Mouse (Mus musculus) embryo, embryonic 10.5 days (tissue): ENCODE results near the gene Platr17.
"Not testable (repeated sequence)": the region's sequence is repeated elsewhere in the genome, so short reads cannot be mapped to it uniquely, and the experiment has no call there.

Experiments
- DNase-seq: peaks from one replicate; pipeline ENCODE4 v3.0.0-alpha.2; 2015; ENCODE audit warnings: low spot score

Platr17 gene

DNA sequence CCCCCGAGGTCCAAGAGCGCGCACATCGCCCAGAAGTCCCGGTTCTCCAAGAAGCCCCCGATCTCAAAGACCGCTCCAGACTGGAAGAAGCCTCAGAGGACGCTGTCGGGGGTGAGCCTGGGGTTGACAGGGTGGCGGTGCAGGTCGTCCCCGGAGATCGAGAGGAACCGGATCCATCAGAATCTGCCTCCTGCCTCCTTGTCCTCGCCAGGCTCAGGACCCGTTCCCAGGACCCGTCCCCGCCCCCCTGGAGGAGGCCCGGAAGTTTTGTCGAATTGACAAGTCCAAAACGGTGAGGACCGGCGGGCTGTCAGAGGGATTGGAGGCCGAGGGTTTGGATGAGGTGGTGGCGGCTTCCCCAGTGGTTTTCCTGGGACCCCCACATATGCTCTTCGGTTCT, 36.0 kb downstream of the Platr17 start:
- no peak for DNase-seq

DNA sequence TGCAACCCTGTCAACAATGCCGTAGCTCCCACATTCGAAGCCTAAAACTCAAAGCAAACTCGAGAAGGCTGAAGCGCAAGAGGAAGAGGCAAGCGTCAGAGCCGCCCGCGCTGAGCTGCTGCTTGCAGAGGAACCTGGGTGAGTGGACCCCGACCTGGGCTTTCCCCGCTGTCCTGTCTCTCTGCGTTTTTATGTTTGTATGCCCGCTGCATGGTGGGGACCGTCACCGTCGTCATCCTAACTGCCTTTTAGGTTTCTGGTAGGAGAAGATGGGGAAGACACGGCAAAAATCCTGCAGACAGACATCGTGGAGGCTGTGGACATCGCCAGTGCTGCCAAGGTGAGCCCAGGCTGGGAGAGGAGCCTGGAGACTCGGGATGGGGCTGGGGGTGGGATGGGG, 36.4 kb downstream of the Platr17 start:
- DNase-seq: no peak

DNA sequence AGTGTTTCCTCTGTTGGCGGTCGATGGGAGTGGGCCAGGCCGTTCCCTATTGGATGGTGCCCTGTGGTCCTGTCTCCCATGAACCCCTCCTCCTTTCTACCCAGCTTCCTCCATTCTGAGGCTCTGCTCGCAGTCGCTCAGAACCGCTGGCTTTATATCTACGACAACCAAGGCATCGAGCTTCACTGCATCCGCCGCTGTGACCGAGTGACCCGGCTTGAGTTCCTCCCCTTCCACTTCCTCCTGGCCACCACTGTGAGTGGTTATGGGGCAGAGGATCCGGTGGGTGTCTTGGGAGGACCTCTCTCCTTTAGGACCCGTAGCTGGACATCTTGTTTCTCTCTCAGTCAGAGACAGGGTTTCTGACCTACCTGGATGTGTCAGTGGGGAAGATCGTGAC, 38.5 kb downstream of the Platr17 start:
- DNase-seq: no peak

DNA sequence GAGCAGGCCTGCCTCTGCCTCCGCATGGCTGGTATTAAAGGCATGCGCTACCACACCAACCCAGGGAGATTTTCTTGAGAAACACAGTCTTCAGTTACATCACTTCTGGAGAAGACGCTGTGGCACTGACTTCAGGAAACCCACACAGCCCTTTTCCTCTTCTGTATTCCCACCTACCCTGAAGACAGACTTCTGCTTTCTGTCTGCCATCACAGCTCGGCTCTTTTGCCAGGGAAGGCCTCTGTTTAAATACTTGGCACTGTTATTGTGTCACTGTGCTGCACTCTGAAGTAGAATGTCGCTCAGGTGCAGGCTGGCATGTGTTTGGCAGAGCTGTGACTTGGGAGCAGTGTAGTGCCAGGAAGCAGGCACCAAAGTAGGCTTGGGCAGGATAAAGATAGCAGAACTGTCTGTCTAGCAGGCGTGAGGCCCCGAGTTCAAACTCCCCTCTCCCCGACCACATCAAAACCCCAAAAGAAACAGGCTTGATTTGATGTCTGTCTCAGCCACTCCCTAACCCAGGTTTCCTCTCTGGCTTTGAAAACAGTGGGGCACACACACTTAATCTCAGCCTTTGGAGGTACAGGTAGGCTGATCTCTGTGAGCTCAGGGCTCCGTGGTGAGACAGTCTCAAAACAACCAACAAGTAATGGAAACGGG, 42.6 kb downstream of the Platr17 start:
- no peak for DNase-seq

DNA sequence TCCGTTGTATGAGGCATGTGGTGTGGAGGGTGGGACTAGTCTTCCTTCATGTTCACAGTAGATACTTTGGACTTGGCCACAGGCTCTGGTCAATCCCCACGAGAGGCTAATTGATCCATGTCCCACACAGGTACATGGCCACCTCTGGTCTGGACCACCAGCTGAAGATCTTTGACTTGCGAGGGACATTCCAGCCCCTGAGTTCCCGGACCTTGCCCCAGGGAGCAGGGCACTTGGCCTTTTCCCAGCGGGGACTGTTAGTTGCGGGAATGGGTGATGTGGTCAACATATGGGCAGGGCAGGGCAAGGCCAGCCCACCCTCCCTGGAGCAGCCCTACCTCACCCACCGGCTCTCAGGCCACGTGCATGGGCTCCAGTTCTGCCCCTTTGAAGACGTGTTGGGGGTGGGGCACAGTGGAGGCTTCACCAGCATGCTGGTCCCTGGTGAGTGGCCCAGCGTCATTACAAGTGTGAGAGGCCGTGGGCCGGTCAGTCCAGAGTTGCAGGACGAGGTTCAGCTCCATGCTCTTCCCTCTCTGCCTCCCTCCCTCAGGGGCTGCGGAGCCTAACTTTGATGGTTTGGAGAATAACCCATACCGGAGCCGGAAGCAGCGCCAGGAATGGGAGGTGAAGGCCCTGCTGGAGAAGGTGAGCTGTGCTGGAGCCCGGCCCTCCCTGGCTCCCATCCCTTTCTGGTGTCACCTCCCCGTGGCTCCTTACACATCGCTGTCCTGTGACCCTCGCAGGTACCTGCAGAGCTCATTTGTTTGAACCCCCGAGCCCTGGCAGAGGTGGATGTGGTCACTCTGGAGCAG, 43.4 kb downstream of the Platr17 start:
- no peak for DNase-seq

DNA sequence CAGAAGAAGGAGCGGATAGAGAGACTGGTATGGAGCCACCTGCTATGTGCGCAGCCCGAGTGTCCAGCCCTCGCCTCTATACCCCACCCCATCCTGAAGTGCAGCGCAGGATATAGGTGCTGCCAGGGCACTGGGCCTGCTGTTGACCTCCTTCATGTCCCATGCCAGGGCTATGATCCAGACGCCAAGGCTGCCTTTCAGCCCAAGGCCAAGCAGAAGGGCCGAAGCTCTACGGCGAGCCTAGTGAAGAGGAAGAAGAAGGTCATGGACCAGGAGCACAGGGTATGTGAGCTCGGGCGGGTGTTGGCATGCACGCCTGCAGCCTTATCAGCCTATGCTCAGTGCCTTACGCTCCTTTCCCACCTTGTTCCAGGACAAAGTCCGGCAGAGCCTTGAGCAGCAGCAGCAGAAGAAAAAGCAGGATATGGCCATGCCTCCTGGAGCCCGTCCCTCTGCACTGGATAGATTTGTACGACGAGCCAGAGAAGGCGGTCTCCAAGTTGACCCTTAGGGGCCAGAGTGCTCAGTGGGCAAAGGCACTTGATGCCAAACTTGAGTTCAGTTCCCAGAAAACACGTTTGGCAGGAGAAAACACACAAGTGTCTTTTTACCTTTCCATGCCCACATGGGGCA, 44.1 kb downstream of the Platr17 start:
- DNase-seq: no peak

DNA sequence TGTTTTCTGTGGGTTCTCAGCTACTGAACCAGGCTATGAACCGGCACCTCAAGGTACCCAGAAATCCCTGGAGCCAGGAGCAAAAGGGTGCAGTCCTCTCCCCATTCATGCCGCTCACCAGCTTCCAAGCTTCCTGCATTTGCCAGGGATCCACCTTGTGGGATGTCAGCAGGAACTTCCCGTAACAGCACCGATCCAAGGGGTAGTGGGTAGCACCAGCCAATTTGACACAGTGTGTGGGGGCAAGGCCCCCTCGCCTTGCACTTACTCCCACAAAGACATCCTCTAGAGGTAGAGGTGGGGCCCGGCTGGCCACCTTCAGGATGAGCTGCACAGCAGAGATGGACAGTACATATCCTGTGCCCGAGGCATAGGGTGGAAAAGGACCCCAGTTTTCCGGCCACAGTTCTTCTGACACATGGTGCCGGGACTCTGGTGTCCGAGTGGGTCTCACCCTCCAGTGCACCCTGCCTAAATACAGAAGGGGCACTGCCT, 45.2 kb downstream of the Platr17 start:
- no peak for DNase-seq

DNA sequence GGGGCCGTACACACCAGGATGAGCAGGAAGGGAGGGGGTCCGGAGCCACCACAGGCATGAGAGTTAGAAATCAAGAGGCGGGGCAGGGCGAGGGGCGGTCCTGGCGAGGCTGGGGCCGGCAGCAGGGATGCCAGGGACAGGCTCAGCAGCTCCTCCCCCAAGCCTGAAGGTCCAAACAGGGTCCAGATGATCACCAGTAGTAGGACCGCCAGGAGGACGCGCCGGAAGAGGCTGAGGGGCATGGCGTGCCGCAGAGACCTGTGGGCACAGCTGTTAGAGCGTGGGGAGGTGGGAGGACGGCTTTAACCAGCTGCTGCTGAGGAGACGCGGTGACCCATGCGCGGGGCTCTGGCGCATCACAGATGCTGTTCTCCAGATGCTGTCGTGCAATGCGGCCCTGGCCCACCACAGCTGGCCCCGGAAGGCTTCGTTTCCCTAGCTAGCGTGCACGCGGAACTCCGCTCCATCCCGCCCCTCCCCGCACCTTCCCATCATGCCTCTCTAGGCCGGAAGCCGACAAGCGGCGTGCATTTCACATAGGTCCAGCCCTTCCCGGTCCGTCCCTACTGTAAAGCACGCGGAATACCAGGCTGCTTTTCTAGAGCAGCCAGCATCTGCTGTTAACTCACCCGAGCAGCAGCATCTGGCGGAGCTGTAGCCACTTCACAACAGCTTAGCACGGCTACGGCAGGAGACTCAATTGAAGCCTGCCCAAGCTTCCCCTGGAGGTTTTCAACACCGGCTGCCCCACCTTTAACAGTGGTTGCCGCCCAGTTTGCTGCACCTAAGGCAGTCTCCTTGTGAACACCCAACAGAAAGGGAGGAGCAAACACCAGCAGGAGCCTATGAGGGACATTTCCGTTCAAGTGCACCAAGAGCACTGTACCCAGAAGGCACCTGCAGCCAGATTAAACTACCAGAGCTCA, 46.3 kb downstream of the Platr17 start, which contains the start of gene B3galt4:
Gene B3galt4, minus strand, starts transcription at position 468 of the 926 bp plus-strand sequence.
- peak; percentile 92 for DNase-seq

DNA sequence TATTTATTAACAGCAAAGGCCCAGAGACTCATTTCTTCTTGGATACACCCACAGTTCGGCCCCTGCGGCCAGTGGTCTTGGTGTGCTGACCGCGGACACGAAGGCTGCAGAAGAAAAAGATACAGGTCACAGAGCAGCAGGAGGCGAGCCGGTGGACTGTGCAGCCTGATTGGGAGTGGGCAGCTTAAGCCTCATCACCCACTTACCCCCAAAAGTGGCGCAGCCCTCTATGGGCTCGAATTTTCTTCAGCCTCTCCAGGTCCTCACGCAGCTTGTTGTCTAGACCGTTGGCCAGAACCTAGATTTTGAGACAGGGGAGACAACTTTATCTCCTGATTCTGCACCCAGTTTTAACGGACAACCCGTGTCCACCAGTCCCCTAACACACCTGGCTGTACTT, 47.1 kb downstream of the Platr17 start:
- not testable (repeated sequence) for DNase-seq

DNA sequence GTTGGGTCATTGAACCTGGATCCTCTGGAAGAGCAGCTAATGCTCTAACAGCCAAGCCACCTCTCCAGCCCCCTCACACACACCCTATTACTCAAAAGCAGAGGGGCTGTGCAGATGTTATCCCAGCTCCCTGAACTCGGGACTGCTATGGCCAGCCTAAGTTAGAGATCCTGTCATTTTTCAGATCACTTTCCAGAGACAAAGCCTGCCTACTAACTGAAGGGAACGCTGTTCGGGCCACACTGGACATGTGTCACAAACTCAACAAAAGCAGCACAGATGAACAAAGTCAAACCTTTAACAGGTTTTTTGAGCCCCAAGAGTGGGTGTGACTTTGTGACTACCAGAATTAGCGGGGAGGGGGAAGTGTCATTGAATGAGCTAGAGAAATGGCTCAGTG, 47.9 kb downstream of the Platr17 start:
- DNase-seq: no peak

DNA sequence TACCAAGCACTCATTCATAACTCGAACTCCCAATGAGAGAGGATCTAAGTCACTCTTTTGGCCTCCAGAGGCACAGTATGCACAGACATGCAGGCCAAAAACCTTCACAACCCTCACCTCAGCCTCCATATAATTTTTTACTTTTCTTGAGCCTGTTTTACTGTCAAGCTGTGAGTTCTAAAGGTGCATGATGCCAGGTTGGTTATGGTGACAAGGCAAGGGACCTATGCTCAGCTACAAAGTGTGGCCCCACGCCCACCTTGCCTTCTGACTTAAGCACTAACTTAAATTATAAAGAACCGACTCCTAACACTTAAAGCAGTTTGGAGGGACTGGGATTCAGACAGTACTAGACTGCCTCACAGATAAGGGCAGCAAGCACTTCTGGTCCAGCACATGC, 48.4 kb downstream of the Platr17 start:
- DNase-seq: no peak

DNA sequence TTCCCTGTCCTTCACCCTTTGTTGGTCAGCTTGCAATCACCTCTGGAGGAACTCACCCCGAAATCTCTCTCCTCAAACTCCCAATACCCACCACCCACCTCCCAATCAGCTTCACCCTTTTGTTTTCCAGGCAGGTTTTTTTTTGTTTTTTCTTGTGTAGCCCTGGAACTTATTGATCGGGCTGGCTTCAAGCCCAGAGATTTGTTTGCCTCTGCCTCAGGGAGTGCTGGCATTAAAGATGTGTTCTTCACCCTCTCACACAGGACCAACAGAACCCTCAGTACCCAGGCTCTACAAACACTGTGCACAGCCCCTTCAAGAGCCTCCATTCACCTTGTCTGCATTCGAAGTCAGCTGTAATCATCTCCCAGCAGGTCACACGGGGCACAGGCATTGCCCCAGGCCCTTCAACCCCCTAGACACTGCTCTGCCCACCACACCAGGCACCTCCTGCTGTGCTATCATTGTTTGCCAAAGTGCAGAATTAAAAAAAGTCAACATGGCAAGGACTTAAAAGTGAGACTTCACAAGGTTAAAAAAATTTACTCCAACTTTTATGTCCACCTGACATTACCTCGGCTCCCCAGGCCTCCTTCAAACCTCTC, 49.1 kb downstream of the Platr17 start:
- no peak for DNase-seq

DNA sequence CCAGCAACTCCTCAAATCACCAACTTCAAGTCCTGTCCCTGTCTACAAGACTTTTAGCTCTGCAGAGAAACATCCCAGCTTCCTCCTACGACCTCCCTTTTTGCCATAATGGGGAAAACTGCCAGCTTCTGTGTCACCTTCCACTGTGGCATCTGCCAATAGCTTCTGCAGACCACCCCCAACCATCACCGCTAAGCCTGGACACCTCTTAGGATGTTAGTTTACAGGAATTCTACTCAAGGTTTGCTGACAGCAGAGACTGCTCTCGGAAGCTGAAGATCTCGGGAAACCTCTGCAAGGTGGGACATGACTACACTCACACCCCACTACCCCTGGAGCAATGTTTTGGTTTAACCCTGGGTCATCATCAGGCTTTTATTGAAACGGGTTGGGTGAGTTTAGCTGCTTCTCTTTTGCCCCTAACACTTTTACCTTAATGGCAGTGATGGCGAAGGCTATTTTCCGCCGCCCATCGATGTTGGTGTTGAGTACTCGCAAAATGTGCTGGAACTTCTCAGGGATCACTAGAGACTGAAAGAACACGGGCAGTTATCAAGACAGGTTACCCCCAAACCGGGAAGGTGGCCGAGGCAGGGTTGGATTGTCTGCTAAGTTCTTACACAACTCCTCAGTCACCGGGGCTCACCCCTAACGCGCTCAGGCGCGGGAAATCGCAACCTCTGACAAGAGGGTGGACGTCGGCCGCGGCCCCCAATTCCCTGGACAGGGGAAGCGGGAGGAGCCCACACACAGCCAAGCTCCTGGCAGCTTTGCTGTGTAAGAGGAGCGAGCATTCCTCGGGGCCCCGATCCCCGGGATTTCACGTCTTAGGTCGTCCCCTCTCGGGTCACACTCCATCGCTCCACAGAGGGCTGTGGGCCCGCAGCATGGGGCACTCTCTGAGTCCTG, 50.0 kb downstream of the Platr17 start:
- DNase-seq: no peak

DNA sequence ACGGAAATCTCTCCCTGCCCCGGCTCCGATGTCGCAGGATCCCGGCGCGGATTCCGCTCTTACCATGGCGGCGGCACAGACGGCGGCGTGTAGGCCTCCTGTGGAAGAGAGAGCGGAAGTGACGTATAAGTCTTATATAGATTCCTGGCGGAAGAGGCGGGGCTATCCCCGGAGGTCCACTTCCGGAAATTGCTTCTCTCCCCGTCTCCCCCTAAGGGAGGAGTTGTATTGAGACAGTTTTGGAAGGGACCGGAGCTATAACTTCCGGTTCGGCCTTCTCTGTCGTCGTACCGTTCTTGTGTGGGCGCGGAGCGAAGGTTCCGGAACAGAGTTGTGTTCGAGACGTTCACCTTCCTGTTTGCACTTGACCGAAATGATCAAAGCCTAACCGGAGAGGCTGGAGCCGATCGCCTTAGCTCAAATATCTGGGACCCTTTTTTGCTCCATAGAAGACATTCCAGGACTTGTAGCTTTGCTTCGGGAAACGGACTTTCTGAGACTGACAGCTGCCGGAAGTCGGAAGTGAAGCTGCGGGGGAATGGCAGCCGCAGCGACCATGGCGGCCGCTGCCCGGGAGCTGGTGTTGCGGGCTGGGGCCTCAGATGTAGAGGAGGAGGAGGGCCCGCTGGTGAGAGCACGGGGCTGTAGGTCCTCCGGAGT, 50.8 kb downstream of the Platr17 start, which contains the start of the genes Vps52 and Rps18:
Gene Vps52, plus strand, starts transcription at position 258 of the 660 bp plus-strand sequence.
Gene Rps18, minus strand, starts transcription at position 447 of the 660 bp plus-strand sequence.
- DNase-seq: peak; percentile 99
